Mouse (Mus musculus) cortical plate, adult 2 months (tissue): ENCODE results near the gene Rora. TPM values are rescaled to one million over a fixed set of nuclear protein-coding genes. Genes with fewer than 3 reads are reported as not detected.

ENCODE experiments used
- H3K27ac ChIP-seq: fragments of 200-500 bp; 2 replicates; pipeline ENCODE4 v1.5.1; 2012; ENCODE audit warnings: low read length, control low read depth, inconsistent platforms; ENCODE audit not compliant: insufficient read depth
- H3K4me1 ChIP-seq: fragments of 200-500 bp; 2 replicates; pipeline ENCODE4 v1.6.1; 2011; ENCODE audit warnings: low read length; ENCODE audit not compliant: control insufficient read depth, insufficient read depth
- H3K4me3 ChIP-seq: fragments of 200-500 bp; 2 replicates; pipeline ENCODE4 v1.5.1; 2011; ENCODE audit warnings: mild to moderate bottlenecking, low read length, control low read depth; ENCODE audit not compliant: insufficient read depth
- CTCF ChIP-seq: fragments of 200-500 bp; IDR thresholded peaks from 2 replicates; pipeline ENCODE4 v1.5.1; 2011; ENCODE audit warnings: mild to moderate bottlenecking, control low read depth, low read length; ENCODE audit not compliant: insufficient read depth; ENCODE audit errors: extremely low read depth
- POLR2A ChIP-seq: fragments of 200-500 bp; IDR thresholded peaks from 2 replicates; pipeline ENCODE4 v1.6.1; 2011; ENCODE audit warnings: mild to moderate bottlenecking, low read length, control low read depth; ENCODE audit not compliant: insufficient read depth; ENCODE audit errors: extremely low read depth
- polyA plus RNA-seq: library from polyadenylated mRNA; depleted of rRNA; stranded (reverse); fragments of >200 nt; gene quantifications from 2 replicates; pipeline ENCODE4 v1.2.3, GENCODE M21; 2012

The Rora gene
- polyA plus RNA-seq, 1 experiment = 23.6 TPM

GRCm38 (mm10) chr9:68926406-68926805 is 272.8 kb downstream of the Rora start:
- Histone ChIP-seq H3K4me1 (peaks cover 7% of the 10 kb centered on the region), H3K4me3 (no peak overlapping the region), H3K27ac (no peak overlapping the region)
- TF ChIP-seq CTCF = no peak
- TF ChIP-seq POLR2A = no peak

GRCm38 (mm10) chr9:68933159-68933558 is 279.6 kb downstream of the Rora start:
- TF ChIP-seq POLR2A = no peak
- no peak for TF ChIP-seq CTCF
- no peaks in the 10 kb centered on the region for H3K4me1 ChIP-seq
- H3K4me3 ChIP-seq = no peak overlapping the region
- no peak overlapping the region for H3K27ac ChIP-seq

DNA sequence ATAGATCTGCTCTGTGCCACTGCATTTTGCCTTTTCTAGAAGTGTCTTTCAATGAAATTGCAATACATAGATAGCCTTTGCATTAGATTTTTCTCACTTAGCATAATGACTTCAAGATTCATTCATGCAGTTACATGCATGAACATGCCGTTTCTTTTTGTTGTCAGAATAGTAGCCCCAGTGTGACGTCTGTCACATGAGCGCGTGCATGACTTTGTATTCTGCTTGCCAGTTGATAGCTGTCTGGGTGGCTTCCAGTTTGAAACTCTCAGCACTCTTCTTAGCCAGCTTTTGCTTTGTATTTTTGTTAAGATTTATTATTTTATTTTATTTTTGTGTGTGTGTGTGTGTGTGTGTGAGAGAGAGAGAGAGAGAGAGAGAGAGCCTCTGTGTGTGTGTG is 280.7 kb downstream of the Rora start:
- Histone ChIP-seq H3K4me3 (no peak overlapping the region), H3K27ac (no peak overlapping the region), H3K4me1 (no peaks in the 10 kb centered on the region)
- TF ChIP-seq CTCF (no peak), POLR2A (no peak)

DNA sequence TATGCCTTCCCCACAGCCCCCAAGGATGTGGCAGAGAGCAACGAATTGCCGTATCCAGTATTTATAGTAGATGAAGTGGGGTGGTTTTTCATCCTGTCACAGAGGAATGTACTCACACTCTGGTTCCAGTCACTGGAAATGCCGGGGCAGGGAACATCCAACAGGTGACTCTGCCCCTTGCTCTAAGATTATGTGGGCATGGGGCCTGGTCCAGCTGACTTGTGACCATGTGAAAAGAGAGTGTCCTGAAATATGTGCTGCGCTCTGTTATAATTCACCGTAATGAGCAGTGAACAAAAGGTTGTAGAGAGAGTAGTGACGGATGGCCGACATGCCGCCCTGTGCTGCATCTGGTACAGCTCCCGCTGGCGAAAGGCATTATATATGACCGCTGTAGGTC is 282.0 kb downstream of the Rora start:
- Histone ChIP-seq H3K4me1 (peaks cover 2% of the 10 kb centered on the region; the same call in 1 of the 2 replicates), H3K27ac (no peak overlapping the region), H3K4me3 (no peak overlapping the region)
- TF ChIP-seq CTCF (no peak), POLR2A (no peak)

- TF ChIP-seq POLR2A (no peak), CTCF (no peak)
- no peak overlapping the region for H3K4me3 ChIP-seq
- H3K27ac ChIP-seq = no peak overlapping the region
- H3K4me1 ChIP-seq = peaks cover 7% of the 10 kb centered on the region
These were observed 287.5 kb downstream of the Rora start for GRCm38 (mm10) chr9:68941037-68941436.

GRCm38 (mm10) chr9:68942595-68943011 is 289.0 kb downstream of the Rora start:
- no peak for TF ChIP-seq CTCF
- no peak for TF ChIP-seq POLR2A

GRCm38 (mm10) chr9:68944026-68944425 is 290.4 kb downstream of the Rora start:
- Histone ChIP-seq H3K4me1 (peaks cover 7% of the 10 kb centered on the region), H3K27ac (no peak overlapping the region), H3K4me3 (no peak overlapping the region)
- TF ChIP-seq POLR2A = no peak
- TF ChIP-seq CTCF = 0 out of 2 replicates have a peak, but pooled peaks have one; percentile 10

More at GRCm38 (mm10) chr9:68942595-68943011, 289.0 kb downstream of the Rora start:
- H3K4me1 ChIP-seq = peaks cover 7% of the 10 kb centered on the region
- H3K4me3 ChIP-seq = no peak overlapping the region
- H3K27ac ChIP-seq = no peak overlapping the region

DNA sequence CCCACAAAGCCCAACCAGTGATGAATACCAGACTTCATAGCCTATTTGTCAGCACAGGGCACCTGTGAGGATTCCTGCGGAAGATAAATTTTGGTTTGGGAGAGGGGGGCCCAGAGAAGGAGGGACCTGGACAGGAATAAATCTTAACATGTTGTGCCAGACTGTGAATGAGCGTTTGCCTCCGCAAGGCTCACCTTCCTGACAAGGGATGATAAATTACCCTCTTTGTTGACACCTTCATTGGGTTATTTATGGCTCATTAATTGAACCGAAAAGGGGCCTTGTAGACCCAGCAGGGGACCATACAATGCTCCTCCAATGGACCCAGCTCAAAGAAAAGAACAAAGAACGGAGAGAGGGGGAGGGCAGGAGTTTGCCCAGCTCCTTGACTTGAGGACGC is 294.1 kb downstream of the Rora start:
- no peak overlapping the region for H3K4me3 ChIP-seq
- H3K27ac ChIP-seq = no peak overlapping the region
- no peak for TF ChIP-seq CTCF
- H3K4me1 ChIP-seq = 0 out of 2 replicates have a peak, but pooled peaks cover 3% of the 10 kb centered on the region

- no peak overlapping the region for H3K4me3 ChIP-seq
- no peak for TF ChIP-seq CTCF
- TF ChIP-seq POLR2A = no peak
- no peak overlapping the region for H3K27ac ChIP-seq
- H3K4me1 ChIP-seq = 0 out of 2 replicates have a peak, but pooled peaks cover 3% of the 10 kb centered on the region
These were observed 294.6 kb downstream of the Rora start for GRCm38 (mm10) chr9:68948141-68948540.

GRCm38 (mm10) chr9:68956210-68956874 is 302.8 kb downstream of the Rora start:
- H3K4me3 ChIP-seq = no peak overlapping the region
- no peak overlapping the region for H3K27ac ChIP-seq
- H3K4me1 ChIP-seq = 0 out of 2 replicates have a peak, but pooled peaks cover 3% of the 10 kb centered on the region
- no peak for TF ChIP-seq POLR2A
- TF ChIP-seq CTCF = no peak

DNA sequence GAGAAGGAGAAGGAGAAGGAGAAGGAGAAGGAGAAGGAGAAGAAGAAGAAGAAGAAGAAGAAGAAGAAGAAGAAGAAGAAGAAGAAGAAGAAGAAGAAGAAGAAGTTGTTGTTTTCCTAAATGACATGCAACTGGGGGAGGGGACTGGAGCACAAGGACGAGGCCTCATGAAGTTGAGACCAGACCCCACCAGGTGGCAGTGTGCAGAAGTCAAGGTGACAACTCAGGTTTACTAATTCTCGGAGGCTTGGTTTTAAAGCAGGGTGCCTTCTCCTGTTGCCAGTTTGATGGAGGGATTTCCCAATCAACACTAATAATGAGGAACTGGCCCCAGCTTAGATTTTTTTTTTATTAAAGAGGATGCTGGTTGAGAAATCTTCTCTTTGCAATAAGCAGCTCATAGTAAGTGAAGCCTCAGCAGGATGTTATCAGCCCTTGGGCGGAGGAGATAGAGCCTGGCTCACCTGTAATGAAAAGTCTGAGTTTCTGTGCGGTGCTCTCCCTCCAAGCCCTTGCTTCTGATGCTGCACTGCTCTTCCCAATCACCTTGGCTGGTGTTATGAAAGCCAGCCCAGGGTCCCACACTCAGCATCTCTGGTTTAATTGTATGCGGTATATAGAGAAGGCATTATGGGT is 303.5 kb downstream of the Rora start:
- H3K27ac ChIP-seq = no peak overlapping the region
- no peak overlapping the region for H3K4me3 ChIP-seq
- peak; percentile 37 for TF ChIP-seq CTCF
- no peak for TF ChIP-seq POLR2A
- 0 out of 2 replicates have a peak, but pooled peaks cover 3% of the 10 kb centered on the region for H3K4me1 ChIP-seq
